Comparison of ENCODE assay signal across 11 mouse cellular contexts in genomic region chr6:93416006-93416405, GRCm38 (mm10).
DNase-seq lines count a peak whose midpoint lies in the region; ATAC-seq lines count a peak whose summit lies in the region.
"Had no signal": no experiment of that assay in that cellular context is flagged by ENCODE, and none has a peak within 500 bp of the region (broad histone marks: within the 10 kb centered on the region; RNA-seq: fewer than 3 reads in every experiment).

No protein-coding gene starts in this region.

- peak; percentile 2 for DNase-seq in gastrocnemius, adult 18-20 months (ENCODE audit: low spot score)
- no peak for DNase-seq in gastrocnemius, postnatal 10 days
- peak; percentile 17 for DNase-seq in heart, postnatal 4 days
- no peak for DNase-seq in heart, adult 8-10 months (ENCODE audit: low spot score)
- peak; percentile 29 for DNase-seq in ES-CJ7 (ENCODE audit: low read depth, low spot score)
- peak; percentile 13 for DNase-seq in forelimb bud, embryonic 11.5 days (ENCODE audit: low read depth, low spot score)
- no peak for DNase-seq in thymus, postnatal 36 days
- DNase-seq: cerebellum, adult 8-10 months; layer of hippocampus, adult 9-11 months had no signal

- ATAC-seq in monocyte, adult 5-6 weeks (replicated peaks; ENCODE audit: insufficient number of reproducible peaks, low FRiP score, low TSS enrichment, poor library complexity, severe bottlenecking), result no peak
- ATAC-seq: intestine, embryonic 15.5 days had no signal

Comparison
In these comparisons a context has a peak if more than half of its experiments do, and no peak if none do; other contexts are left out.
1. DNase-seq: peak in gastrocnemius, adult 18-20 months (single experiment), heart, postnatal 4 days (single experiment), ES-CJ7 (single experiment) and forelimb bud, embryonic 11.5 days (single experiment); none in gastrocnemius, postnatal 10 days (single experiment), heart, adult 8-10 months (single experiment) and thymus, postnatal 36 days (0 of 2).